8 mouse cellular contexts compared by ENCODE assay signal in the genomic region with DNA sequence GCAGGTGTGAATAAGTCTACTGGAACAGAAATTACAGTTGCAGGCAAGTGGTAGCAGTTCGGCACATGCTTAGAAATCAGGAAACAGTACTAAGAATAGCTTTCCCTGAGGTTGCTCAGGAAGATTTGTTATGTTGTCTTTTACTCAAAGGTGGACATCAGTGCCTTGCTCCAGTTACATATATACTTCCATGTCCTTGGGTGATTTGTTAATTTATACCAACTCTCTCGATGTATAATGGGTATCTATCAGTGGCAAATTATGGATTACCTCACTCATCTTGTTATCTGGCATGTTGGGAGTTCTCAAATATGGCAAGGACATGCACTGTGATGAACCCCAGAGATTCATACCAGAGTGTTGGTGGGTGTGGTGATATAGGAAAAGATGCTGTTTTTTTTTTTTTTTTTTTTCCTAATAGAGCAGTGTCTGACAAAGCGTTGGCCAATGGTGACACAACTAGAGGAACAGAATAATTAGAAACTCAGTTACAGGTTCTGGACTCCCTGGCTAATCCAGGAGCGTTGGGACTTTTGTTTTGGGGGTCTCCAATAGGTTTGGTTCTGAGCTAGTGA. TPM values are rescaled to one million over a fixed set of nuclear protein-coding genes. Genes with fewer than 3 reads are reported as not detected.
A peak's percentile ranks its signal among the peaks of the same experiment; 100 is the strongest.
DNase-seq lines count a peak whose midpoint lies in the region; ATAC-seq and TF ChIP-seq lines count a peak whose summit lies in the region.

No protein-coding gene starts in this region.

- dilution Hi-C loops in CH12.LX (cut with MboI; ENCODE audit: extremely low pct_ligation_motif_present, extremely low pct_unique_long_range_greater_than_20kb, low sequenced_read_pairs) = no loop called here

- WGBS in heart, embryonic 12.5 days = 50% methylated on average over 4 of the region's 4 CpGs
- 55% methylated on average over 4 of the region's 4 CpGs for WGBS in forebrain, embryonic 15.5 days
- WGBS in liver, embryonic 15.5 days (ENCODE audit: insufficient replicate concordance) = 37% methylated on average over 4 of the region's 4 CpGs

- DNase-seq in heart, postnatal 14 days = no peak
- no peak for DNase-seq in CH12.LX (ENCODE audit: extremely low read depth)
- DNase-seq in right cerebral cortex, postnatal 25 days = no peak
- no peak for DNase-seq in right cerebral cortex, postnatal 36 days (ENCODE audit: low spot score in 2 of 2)
- DNase-seq in layer of hippocampus, postnatal 14 days (ENCODE audit: low spot score in 2 of 2) = no peak

- H3K4me3 ChIP-seq in heart, embryonic 12.5 days = peak overlapping the region; percentile 79
- H3K4me3 ChIP-seq in CH12.LX (replicated peaks in 1 of 3; ENCODE audit: low read depth in 2 of 3, low read length in 2 of 3, poor library complexity in 1 of 3) = peak overlapping the region; percentile 60 to 71 (median 71)
- peak overlapping the region; percentile 60 for H3K4me3 ChIP-seq in forebrain, embryonic 15.5 days
- H3K4me3 ChIP-seq in liver, embryonic 15.5 days (replicated peaks) = peak overlapping the region; percentile 71

- peaks cover 17% of the 10 kb centered on the region for H3K4me1 ChIP-seq in heart, embryonic 12.5 days (replicated peaks)
- H3K4me1 ChIP-seq in CH12.LX (ENCODE audit: control insufficient read depth in 1 of 2, insufficient read depth in 2 of 2) = peaks cover 0 to 28% of the 10 kb centered on the region in 2 experiments; a peak in 2 of 4 replicates
- peaks cover 30% of the 10 kb centered on the region for H3K4me1 ChIP-seq in forebrain, embryonic 15.5 days
- peaks cover 22% of the 10 kb centered on the region for H3K4me1 ChIP-seq in liver, embryonic 15.5 days (replicated peaks)

- in situ Hi-C loops in CH12.LX (cut with MboI; ENCODE audit: low pct_ligation_motif_present, low pct_unique_long_range_greater_than_20kb, low sequenced_read_pairs) = loop anchor here (10.0 kb wide), 1 partner anchor 80 kb away; no protein-coding TSS in a partner anchor

- H3K79me2 ChIP-seq in CH12.LX (replicated peaks; ENCODE audit: control insufficient read depth, extremely low read depth, insufficient read depth, poor library complexity, severe bottlenecking) = no peaks in the 10 kb centered on the region

- H3K9ac ChIP-seq in heart, embryonic 12.5 days = peak overlapping the region; percentile 85
- peak overlapping the region; percentile 17; the same call in 1 of the 2 replicates for H3K9ac ChIP-seq in CH12.LX (ENCODE audit: insufficient read depth, low read depth)
- peak overlapping the region; percentile 49 for H3K9ac ChIP-seq in forebrain, embryonic 15.5 days (replicated peaks)
- H3K9ac ChIP-seq in liver, embryonic 15.5 days = peak overlapping the region; percentile 67

- no peak for TF ChIP-seq EP300 in CH12.LX (IDR thresholded peaks at IDR 0.05; ENCODE audit: low read length)

- no peaks in the 10 kb centered on the region for H3K36me3 ChIP-seq in heart, embryonic 12.5 days
- peaks cover 0 to 8% of the 10 kb centered on the region in 2 experiments for H3K36me3 ChIP-seq in CH12.LX (replicated peaks in 1 of 2; ENCODE audit: control insufficient read depth in 1 of 2, insufficient read depth in 1 of 2, low read length in 1 of 2)
- H3K36me3 ChIP-seq in forebrain, embryonic 15.5 days = no peaks in the 10 kb centered on the region
- no peaks in the 10 kb centered on the region for H3K36me3 ChIP-seq in liver, embryonic 15.5 days (replicated peaks)

- TF ChIP-seq POLR2A in CH12.LX (IDR thresholded peaks at IDR 0.05; ENCODE audit: low read depth, low read length) = no peak

- no peaks in the 10 kb centered on the region for H3K9me3 ChIP-seq in heart, embryonic 12.5 days (replicated peaks)
- no peaks in the 10 kb centered on the region for H3K9me3 ChIP-seq in CH12.LX (replicated peaks; ENCODE audit: low read length)
- no peaks in the 10 kb centered on the region for H3K9me3 ChIP-seq in forebrain, embryonic 15.5 days
- H3K9me3 ChIP-seq in liver, embryonic 15.5 days (replicated peaks) = no peaks in the 10 kb centered on the region

- intact Hi-C loops in heart, postnatal 14 days (cut with DNase I) = no loop called here

- no peak for TF ChIP-seq RAD21 in CH12.LX (IDR thresholded peaks at IDR 0.05; ENCODE audit: low read depth, low read length)

- TF ChIP-seq CTCF in CH12.LX (conservative IDR thresholded peaks at IDR 0.05 in 1 of 2, IDR thresholded peaks at IDR 0.05 in 1 of 2; ENCODE audit: low read depth in 2 of 2, low read length in 2 of 2) = no peak

- no peak for ATAC-seq in heart, embryonic 12.5 days (ENCODE audit: insufficient number of reproducible peaks, low FRiP score)
- ATAC-seq in forebrain, embryonic 15.5 days (replicated peaks) = no peak
- ATAC-seq in liver, embryonic 15.5 days (ENCODE audit: insufficient read depth) = no peak

- 0 out of 2 replicates have a peak, but pooled peaks cover 3% of the 10 kb centered on the region for H3K27me3 ChIP-seq in heart, embryonic 12.5 days (replicated peaks)
- H3K27me3 ChIP-seq in CH12.LX (replicated peaks) = no peaks in the 10 kb centered on the region
- H3K27me3 ChIP-seq in forebrain, embryonic 15.5 days = peaks cover 75% of the 10 kb centered on the region
- H3K27me3 ChIP-seq in liver, embryonic 15.5 days = peaks cover 47% of the 10 kb centered on the region

- 0 out of 2 replicates have a peak overlapping the region, but pooled peaks have one; percentile 77 for H3K27ac ChIP-seq in heart, embryonic 12.5 days (ENCODE audit: poor library complexity, severe bottlenecking)
- no peak overlapping the region for H3K27ac ChIP-seq in CH12.LX (ENCODE audit: insufficient read depth, low read depth)
- H3K27ac ChIP-seq in forebrain, embryonic 15.5 days (replicated peaks) = no peak overlapping the region
- no peak overlapping the region for H3K27ac ChIP-seq in liver, embryonic 15.5 days (replicated peaks)

- peak overlapping the region; percentile 92 for H3K4me2 ChIP-seq in heart, embryonic 12.5 days
- H3K4me2 ChIP-seq in CH12.LX (ENCODE audit: insufficient read depth, low read depth, poor library complexity, severe bottlenecking) = peak overlapping the region; percentile 35
- H3K4me2 ChIP-seq in forebrain, embryonic 15.5 days (replicated peaks) = peak overlapping the region; percentile 86
- H3K4me2 ChIP-seq in liver, embryonic 15.5 days = peak overlapping the region; percentile 94

TF ChIP-seq in CH12.LX, 34 proteins besides CTCF, POLR2A, EP300 and RAD21:
- TF ChIP-seq KAT2A (IDR thresholded peaks at IDR 0.05; ENCODE audit: insufficient replicate concordance, low read length) (no peak), USF1 (IDR thresholded peaks at IDR 0.05; ENCODE audit: low read depth, low read length) (no peak), ZNF384 (IDR thresholded peaks at IDR 0.05; ENCODE audit: low read depth, low read length) (peak; percentile 87), JUN (IDR thresholded peaks at IDR 0.05; ENCODE audit: insufficient read depth, low read depth, low read length) (no peak), IRF4 (IDR thresholded peaks at IDR 0.05; ENCODE audit: low read depth, low read length) (no peak), PAX5 (IDR thresholded peaks at IDR 0.05; ENCODE audit: low read length) (no peak)

RNA-seq across cellular contexts. Expression of a gene that starts 59.0 kb away (rescaled TPM):
- polyA plus RNA-seq in heart, embryonic 12.5 days (2016; fragmentation: Nextera tagmentation; extraction: Ambion mirVana) = 65.6 and 68.1 TPM in 2 replicates
- total RNA-seq in heart, postnatal 14 days (2021) = 100 to 1,000 TPM in 1 of 2 experiments, 10 to 100 TPM in 1; 88.9 to 111 TPM
- total RNA-seq in CH12.LX (2012; rRNA removed) (9.5 and 10.0 TPM in 2 replicates), CH12.LX (2014; rRNA removed) (23.5 and 23.7 TPM in 2 replicates)
- polyA plus RNA-seq in CH12.LX (2012; ENCODE audit: insufficient read length, low read depth) = 17.8 and 19.8 TPM in 2 replicates
- 18.9 and 20.3 TPM in 2 replicates for polyA plus RNA-seq in forebrain, embryonic 15.5 days (2015; fragmentation: Nextera tagmentation; extraction: Ambion mirVana)
- 13.6 and 15.4 TPM in 2 replicates for polyA plus RNA-seq in liver, embryonic 15.5 days (2015; fragmentation: Nextera tagmentation; extraction: Ambion mirVana)
- 10 to 100 TPM; 16.4 to 19.0 TPM for total RNA-seq in layer of hippocampus, postnatal 14 days (2021)

Comparison
In these comparisons a context has a peak if more than half of its experiments do, and no peak if none do; other contexts are left out.
1. H3K4me2 ChIP-seq: peak in every context shown above with its lines; median percentile 94 in liver, embryonic 15.5 days; 92 in heart, embryonic 12.5 days; 86 in forebrain, embryonic 15.5 days; 35 in CH12.LX.
2. H3K9ac ChIP-seq: peak in every context shown above with its lines; median percentile 85 in heart, embryonic 12.5 days; 67 in liver, embryonic 15.5 days; 49 in forebrain, embryonic 15.5 days; 17 in CH12.LX.